Mouse (Mus musculus): ENCODE measurements at regions not wholly inside any gene's neighbourhood (a gene's known extent, or its start where the extent isn't known, plus 50 kb on each side); places are given as distances from the start of the nearest gene placed in this dataset.
"Not testable (repeated sequence)": the region's sequence is repeated elsewhere in the genome, so short reads cannot be mapped to it uniquely, and the experiment has no call there.

DNA sequence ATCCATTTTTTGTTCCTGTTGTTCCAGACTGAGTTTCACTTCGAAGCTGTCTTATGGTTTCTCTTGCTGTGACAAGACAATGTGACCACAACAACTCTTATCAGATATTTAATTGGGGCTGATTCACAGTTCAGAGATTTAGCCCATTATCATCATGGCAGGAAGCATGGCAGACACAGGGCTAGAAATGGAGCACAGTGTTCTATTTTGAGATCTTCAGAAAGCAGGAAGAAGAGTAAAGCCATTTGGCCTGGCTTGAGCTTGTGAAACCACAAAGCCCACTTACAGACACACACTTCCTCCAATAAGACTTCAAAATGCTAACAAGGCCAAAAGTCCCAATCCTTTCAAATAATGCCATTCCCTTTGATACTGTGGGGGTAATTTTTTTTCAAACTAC lies 670.4 kb upstream of the Cdh12 start:
- DNase-seq = no peak

DNA sequence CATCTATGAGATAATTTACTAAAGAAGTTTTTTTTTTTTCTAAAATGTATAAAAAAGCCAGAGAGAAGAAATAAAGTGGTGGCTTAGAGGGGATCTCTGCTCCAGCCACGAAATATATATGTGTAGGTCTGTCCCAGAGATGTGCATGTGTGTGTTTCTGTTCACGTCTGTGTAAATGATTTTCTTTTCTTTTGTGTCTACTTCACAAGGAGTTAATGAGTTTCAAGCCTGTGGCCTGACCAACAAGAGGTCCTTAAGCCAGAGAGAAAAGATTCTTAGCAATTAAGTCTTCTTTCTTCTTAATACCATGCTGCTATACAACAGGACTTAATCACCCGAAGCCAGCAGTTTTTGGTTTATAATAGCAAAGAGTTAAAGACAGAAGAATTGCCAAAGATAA lies 665.2 kb upstream of the Cdh12 start:
- DNase-seq = no peak

DNA sequence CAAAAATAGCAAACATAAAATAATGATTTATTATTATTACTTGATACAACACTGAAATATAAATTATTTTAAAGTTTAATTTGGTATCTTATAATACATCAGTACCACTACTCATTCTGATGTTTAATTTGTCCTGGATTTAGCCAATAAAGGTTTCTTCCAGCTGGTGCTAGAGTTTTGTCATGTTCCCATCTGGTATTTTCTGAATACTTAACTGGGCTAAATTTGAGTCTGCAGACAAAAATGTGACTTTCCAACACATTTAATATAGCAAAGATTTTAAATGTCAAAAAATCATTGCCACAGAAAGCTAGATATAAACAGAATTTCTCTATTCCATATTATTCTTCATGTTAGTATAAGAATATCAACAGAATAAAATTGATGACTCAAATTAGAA lies 642.1 kb upstream of the Cdh12 start:
- DNase-seq = no peak

DNA sequence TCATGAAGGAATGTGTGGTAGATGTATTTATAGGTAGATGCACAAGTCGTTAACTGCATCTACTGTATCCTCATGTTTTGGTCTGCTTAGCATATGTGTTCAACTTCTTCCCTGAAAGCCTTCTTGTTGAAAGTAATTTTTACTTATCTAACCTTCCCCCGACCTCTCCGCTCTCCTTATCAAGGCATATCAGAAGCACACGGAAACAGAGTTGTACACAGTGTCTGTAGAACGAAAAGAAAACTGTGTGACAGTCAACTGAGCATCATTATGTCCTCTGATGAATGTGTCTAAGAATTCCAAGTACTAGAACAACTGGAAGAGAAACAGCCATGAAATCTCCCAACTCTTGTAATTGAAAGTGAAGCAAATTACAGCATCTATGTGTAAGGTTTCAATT lies 635.4 kb upstream of the Cdh12 start:
- no peak for DNase-seq

DNA sequence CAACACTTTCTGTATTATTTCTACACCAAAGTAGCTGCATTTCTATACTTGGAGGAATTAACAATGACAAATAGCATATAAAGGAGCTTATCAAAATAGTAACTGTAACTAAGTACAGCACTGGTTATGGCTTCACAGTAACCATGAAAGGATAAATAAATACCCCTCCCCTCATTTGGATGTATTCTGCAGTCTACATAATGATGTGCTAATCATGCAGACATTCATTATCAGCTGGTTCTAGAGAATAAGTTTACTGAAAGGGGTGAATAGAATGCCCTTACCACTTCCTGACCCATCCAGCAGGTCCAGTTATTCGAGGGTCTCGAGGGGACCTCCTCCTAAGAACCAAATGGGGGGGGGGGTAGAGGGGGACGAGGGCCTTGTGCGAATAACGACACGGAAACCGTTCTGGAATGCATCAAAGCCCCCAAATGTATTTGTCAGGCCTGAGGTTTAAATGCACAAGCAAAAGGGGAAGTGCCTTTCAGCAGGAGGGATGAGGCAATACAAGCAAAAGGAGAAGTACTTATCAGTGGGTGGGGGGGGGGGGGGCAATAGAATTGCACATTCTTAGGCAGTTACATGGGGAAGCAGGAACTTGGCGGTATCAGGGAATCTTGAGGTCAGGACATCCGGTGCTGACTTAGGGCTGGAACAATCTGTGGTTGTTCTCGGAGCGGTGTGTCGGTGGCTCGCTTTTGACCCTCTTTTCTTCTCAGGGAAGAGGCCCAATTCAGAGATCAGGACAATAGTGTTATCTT lies 592.0 kb upstream of the Cdh12 start:
- DNase-seq = not testable (repeated sequence)

DNA sequence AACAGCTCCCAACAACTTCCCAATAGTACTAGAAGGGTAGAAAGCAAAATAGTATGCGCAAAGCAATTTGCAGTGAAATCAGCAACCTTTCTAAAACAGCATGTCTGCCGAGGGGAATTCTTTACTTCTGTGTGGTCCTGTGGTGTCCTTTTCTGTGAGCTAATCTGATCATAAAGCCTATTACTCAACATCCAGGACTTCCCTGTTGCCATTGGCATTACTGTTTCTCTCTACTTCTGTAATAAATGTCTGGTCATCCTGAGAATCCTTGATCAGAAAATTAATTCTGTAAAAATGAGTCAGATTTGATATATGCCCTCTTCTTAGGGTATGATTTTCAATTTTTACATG lies 591.4 kb upstream of the Cdh12 start:
- DNase-seq = no peak

DNA sequence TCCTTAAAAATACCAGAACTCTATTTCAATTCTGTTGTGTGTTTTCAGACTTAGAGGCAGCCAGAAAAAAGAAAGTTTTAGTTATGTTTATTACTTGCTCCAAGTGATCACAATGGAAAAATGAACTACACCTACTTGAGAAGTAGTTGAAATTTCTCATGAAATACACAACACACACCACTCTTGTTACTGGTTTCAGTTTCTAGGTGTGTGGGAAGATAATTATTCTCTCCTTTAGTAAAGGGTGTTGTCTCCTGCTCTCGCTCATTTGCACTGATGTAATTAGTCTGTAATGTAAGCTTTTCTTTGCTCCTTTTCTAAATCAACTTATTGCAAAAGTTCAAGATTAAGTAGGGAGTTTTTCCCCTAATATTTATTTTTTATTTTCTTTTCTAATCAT lies 590.4 kb upstream of the Cdh12 start:
- DNase-seq = no peak

DNA sequence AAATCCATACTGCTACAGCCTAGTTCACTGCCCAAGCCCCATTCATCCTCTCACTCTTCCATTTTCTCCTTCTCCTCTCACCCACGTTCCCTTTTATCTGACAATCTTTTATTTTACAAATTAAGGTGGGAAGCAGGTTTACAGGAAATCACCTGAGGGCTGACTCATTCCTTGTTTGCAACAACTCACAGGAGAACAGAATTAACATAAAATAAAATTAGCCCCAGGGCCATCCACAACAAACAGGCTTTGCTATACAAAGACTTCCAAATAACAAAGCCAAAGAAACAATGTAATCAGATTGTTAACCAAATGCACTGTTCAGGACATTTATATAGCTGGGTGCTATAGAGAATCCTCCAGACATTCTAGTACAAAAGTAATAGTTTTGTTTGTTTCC lies 585.1 kb upstream of the Cdh12 start:
- no peak for DNase-seq

DNA sequence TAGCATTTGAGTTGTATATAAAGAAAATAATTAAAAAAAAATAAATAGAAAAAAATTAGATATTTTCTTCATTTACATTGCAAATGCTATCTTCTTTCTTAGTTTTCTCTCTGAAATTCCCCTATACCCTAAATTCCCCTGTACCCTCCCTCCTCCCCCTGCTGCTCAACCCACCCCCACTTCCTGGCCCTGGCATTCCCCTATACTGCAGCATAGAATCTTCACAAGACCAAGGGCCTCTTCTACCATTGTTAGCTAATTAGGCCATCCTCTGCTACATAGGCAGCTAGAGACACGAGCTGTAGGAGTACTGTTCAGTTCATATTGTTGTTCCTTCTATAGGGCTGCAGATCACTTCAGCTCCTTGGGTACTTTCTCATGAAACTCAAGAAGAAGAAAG lies 582.5 kb upstream of the Cdh12 start:
- no peak for DNase-seq

DNA sequence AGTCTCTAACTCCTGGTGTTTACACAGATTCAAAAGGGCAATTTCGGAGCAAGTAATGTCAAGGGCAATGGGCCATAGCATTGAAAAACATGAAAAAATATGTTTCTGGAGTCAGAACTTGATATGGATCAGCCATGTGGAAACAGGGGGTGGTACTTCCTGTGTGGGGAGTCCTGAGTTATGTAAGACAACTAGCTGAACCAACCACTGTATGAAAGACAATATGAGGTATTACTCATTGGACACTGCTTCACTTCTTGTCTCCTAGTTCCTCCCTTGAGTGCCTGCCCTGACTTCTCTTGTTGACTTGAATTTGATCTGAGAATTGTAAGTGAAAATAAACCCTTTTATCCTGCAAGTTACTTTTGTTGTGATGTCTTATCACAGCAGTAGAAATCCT lies 580.0 kb upstream of the Cdh12 start:
- no peak for DNase-seq

DNA sequence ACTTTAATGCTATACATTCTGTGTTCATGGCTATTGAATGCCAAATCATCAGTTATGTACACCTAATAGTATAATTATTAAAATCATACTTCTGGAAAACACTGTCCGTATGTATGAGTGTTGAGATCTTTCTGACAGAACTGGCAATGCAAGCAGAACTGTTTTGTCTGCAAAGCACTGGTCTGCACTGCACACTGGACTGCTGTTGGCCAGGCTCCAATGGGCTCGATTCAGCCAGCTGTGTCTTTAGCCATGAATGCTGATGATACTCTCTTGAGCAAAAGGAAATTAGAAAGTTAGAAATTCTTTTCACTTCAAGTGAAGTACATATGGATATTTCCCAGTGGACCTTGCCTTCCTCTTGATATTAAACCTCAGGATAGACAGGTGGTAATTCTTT lies 576.5 kb upstream of the Cdh12 start:
- peak; percentile 6 for DNase-seq
